Mouse (Mus musculus) embryonic facial prominence, embryonic 14.5 days (tissue): ENCODE data around the gene Gls. TPM values are rescaled to one million over a fixed set of nuclear protein-coding genes. Genes with fewer than 3 reads are reported as not detected.

Source experiments
- ATAC-seq: fragments of 200-750 bp; cut with Nextera tagmentation; 2 replicates; pipeline ENCODE4 v1.8.0; 2017; ENCODE audit warnings: low read depth, moderate number of reproducible peaks, moderate TSS enrichment
- DNase-seq: peaks from one replicate; pipeline ENCODE4 v3.0.0-alpha.2; 2015; ENCODE audit warnings: low spot score
- H3K27ac ChIP-seq: fragments of 300-500 bp; sonication (generic); replicated peaks from 2 replicates; pipeline ENCODE4 v1.5.1; 2014; ENCODE audit warnings: low read depth, mild to moderate bottlenecking, low read length, moderate library complexity
- H3K27me3 ChIP-seq: fragments of 300-500 bp; sonication (generic); replicated peaks from 2 replicates; pipeline ENCODE4 v1.6.1; 2014; ENCODE audit warnings: low read length; ENCODE audit not compliant: control insufficient read depth, insufficient read depth
- H3K36me3 ChIP-seq: fragments of 300-500 bp; sonication (generic); 2 replicates; pipeline ENCODE4 v1.6.1; 2014; ENCODE audit warnings: low read length, mixed read lengths; ENCODE audit not compliant: control insufficient read depth, insufficient read depth
- H3K4me1 ChIP-seq: fragments of 300-500 bp; sonication (generic); 2 replicates; pipeline ENCODE4 v1.6.1; 2014; ENCODE audit warnings: antibody characterized with exemption, low read length; ENCODE audit not compliant: control insufficient read depth, insufficient read depth
- H3K4me2 ChIP-seq: fragments of 300-500 bp; sonication (generic); 2 replicates; pipeline ENCODE4 v1.6.1; 2014; ENCODE audit warnings: low read depth, mild to moderate bottlenecking, low read length, moderate library complexity, mixed read lengths
- H3K4me3 ChIP-seq: fragments of 300-500 bp; sonication (generic); 2 replicates; pipeline ENCODE4 v1.5.1; 2014; ENCODE audit warnings: low read depth, mild to moderate bottlenecking, low read length
- H3K9ac ChIP-seq: fragments of 300-500 bp; sonication (generic); 2 replicates; pipeline ENCODE4 v1.6.1; 2014; ENCODE audit warnings: low read depth, mild to moderate bottlenecking, low read length, moderate library complexity, mixed read lengths
- H3K9me3 ChIP-seq: fragments of 300-500 bp; sonication (generic); 2 replicates; pipeline ENCODE4 v1.6.1; 2016; ENCODE audit warnings: low read length; ENCODE audit not compliant: control insufficient read depth
- WGBS: fragments of 180-500 bp; shearing (Covaris S2); extraction: QIAGEN DNeasy Blood & Tissue Kit; methylation state at CpG from one replicate; pipeline ENCODE4 v1.1.7; 2014; 5-methylcytosine and 5-hydroxymethylcytosine counted together
- polyA plus RNA-seq: library from polyadenylated mRNA; unstranded; fragments of >200 nt; fragmentation: Nextera tagmentation; extraction: Ambion mirVana; gene quantifications from 2 replicates; pipeline ENCODE4 v1.2.1, GENCODE M21; 2014

Gene Gls
- polyA plus RNA-seq, 1 experiment from 2014 or later: 39.1 TPM

- no peaks in the 10 kb centered on the region for H3K27me3 ChIP-seq
- H3K27ac ChIP-seq: no peak overlapping the region
- no peak for DNase-seq
- no peak for ATAC-seq
- no peaks in the 10 kb centered on the region for H3K9me3 ChIP-seq
- no peaks in the 10 kb centered on the region for H3K4me1 ChIP-seq
- H3K36me3 ChIP-seq: no peaks in the 10 kb centered on the region
- H3K9ac ChIP-seq: no peak overlapping the region
- WGBS: 58% methylated on average over 5 of the region's 5 CpGs
- no peak overlapping the region for H3K4me3 ChIP-seq
- H3K4me2 ChIP-seq: no peak overlapping the region
These were observed 57.7 kb downstream of the Gls start for GRCm38 (mm10) chr1:52175321-52175720.

DNA sequence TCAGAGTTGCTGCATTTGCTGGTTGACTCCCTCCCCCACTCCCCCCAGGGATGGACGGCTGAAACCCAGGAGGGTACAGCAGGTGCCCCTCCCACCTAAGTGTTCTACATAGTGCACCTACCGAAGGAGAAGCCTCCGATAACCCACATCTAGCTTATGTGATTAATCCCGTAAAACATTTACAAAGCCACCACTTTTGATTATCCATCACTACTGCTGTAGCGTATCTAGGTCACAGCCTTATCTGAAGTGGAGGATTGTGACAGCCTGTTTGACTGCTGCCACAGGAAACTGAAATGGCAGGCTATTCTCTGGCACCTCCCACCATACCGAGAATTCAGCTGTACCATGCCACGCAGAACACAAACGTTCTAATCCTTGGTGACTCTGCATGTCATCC lies 61.8 kb downstream of the Gls start:
- no peak overlapping the region for H3K4me3 ChIP-seq
- no peak overlapping the region for H3K27ac ChIP-seq
- H3K9me3 ChIP-seq: no peaks in the 10 kb centered on the region
- no peak overlapping the region for H3K4me2 ChIP-seq
- ATAC-seq: no peak
- no peaks in the 10 kb centered on the region for H3K36me3 ChIP-seq
- no peaks in the 10 kb centered on the region for H3K4me1 ChIP-seq
- 72% methylated on average over 8 of the region's 8 CpGs for WGBS
- H3K9ac ChIP-seq: no peak overlapping the region
- DNase-seq: no peak
- H3K27me3 ChIP-seq: no peaks in the 10 kb centered on the region

- ATAC-seq: no peak
- Histone ChIP-seq H3K4me3 (no peak overlapping the region), H3K9ac (no peak overlapping the region), H3K27me3 (no peaks in the 10 kb centered on the region), H3K4me2 (no peak overlapping the region), H3K4me1 (no peaks in the 10 kb centered on the region), H3K27ac (no peak overlapping the region), H3K36me3 (no peaks in the 10 kb centered on the region), H3K9me3 (no peaks in the 10 kb centered on the region)
- no peak for DNase-seq
- WGBS: 71% methylated on average over 7 of the region's 7 CpGs
These were observed 62.3 kb downstream of the Gls start for GRCm38 (mm10) chr1:52170747-52171146.

- Histone ChIP-seq H3K36me3 (no peaks in the 10 kb centered on the region), H3K4me2 (no peak overlapping the region), H3K9ac (no peak overlapping the region), H3K27ac (no peak overlapping the region), H3K9me3 (no peaks in the 10 kb centered on the region), H3K4me3 (no peak overlapping the region), H3K27me3 (no peaks in the 10 kb centered on the region), H3K4me1 (no peaks in the 10 kb centered on the region)
- ATAC-seq (0 out of 2 replicates have a peak, but pooled peaks have one; percentile 21), DNase-seq (peak; percentile 28)
- 13% methylated on average over 3 of the region's 3 CpGs for WGBS
These were observed 63.0 kb downstream of the Gls start for GRCm38 (mm10) chr1:52170057-52170456.

- WGBS: 70% methylated on average over 9 of the region's 14 CpGs
- DNase-seq (peak; percentile 27), ATAC-seq (no peak)
- Histone ChIP-seq H3K4me3 (no peak overlapping the region), H3K9me3 (no peaks in the 10 kb centered on the region), H3K9ac (no peak overlapping the region), H3K4me2 (no peak overlapping the region), H3K27me3 (no peaks in the 10 kb centered on the region), H3K36me3 (no peaks in the 10 kb centered on the region), H3K27ac (no peak overlapping the region), H3K4me1 (no peaks in the 10 kb centered on the region)
These were observed 66.3 kb downstream of the Gls start for GRCm38 (mm10) chr1:52166652-52167220.

DNA sequence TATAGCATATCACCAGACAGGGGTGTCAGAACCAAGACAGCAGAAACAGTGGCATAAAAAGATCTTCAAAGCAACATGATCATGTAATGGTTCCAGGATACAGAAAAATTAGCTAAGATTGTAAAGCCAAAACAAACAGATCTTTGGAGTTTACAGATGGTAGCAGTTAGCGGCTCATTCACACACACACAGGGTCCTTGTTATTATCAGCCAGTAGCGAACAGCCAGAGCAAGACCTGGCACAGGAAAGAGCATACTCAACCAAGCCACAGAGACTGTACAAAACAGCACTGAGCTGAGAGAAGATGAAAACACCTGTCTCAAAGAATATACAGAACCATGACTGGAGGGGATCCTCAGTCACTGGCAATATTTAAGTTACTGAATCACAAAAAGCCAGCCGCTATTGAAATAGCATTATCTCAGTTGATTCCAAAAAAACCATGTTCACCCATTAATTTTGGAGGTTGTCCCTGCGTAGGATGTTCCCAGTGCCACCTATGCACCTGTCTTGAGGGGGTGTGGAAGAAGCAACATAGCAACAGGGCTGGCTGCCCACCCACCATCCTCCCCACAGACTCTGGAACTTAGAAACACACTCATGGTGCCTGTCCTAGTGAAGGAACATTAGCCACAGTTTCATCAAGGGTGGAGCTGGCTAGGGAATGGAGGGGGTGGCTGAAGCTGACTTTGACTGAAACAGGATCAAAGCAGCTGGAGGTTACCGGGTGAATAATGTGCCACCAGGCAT lies 69.2 kb downstream of the Gls start:
- H3K36me3 ChIP-seq: peaks cover 8% of the 10 kb centered on the region; the same call in 1 of the 2 replicates
- H3K27ac ChIP-seq: no peak overlapping the region
- DNase-seq (no peak), ATAC-seq (no peak)
- WGBS: 76% methylated on average over 5 of the region's 5 CpGs
- H3K4me2 ChIP-seq: no peak overlapping the region
- H3K9me3 ChIP-seq: no peaks in the 10 kb centered on the region
- H3K9ac ChIP-seq: no peak overlapping the region
- no peaks in the 10 kb centered on the region for H3K27me3 ChIP-seq
- no peak overlapping the region for H3K4me3 ChIP-seq
- H3K4me1 ChIP-seq: no peaks in the 10 kb centered on the region

DNA sequence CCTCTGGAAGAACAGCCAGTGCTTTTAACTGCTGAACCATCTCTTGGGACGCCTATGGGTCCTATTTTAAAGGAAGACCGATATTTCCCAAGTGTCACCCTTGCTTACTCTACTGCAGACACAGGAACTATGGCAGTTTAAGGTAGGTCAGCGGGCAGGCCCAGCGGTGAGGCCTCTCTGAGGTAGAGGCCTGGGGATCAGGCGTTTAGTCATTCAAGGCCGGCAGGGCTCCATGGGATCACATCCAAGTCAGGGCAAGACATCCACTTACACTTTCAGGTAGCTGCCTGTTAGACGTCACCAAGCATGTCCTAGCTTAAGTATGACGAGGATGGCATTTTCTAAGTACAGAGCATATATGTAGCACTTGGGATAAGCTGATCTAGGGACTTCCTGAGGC lies 71.9 kb downstream of the Gls start:
- Histone ChIP-seq H3K9me3 (no peaks in the 10 kb centered on the region), H3K27me3 (no peaks in the 10 kb centered on the region), H3K9ac (no peak overlapping the region), H3K4me2 (no peak overlapping the region), H3K4me1 (no peaks in the 10 kb centered on the region), H3K36me3 (peaks cover 17% of the 10 kb centered on the region), H3K27ac (no peak overlapping the region), H3K4me3 (no peak overlapping the region)
- no peak for DNase-seq
- ATAC-seq: no peak
- 85% methylated on average over 8 of the region's 8 CpGs for WGBS

DNA sequence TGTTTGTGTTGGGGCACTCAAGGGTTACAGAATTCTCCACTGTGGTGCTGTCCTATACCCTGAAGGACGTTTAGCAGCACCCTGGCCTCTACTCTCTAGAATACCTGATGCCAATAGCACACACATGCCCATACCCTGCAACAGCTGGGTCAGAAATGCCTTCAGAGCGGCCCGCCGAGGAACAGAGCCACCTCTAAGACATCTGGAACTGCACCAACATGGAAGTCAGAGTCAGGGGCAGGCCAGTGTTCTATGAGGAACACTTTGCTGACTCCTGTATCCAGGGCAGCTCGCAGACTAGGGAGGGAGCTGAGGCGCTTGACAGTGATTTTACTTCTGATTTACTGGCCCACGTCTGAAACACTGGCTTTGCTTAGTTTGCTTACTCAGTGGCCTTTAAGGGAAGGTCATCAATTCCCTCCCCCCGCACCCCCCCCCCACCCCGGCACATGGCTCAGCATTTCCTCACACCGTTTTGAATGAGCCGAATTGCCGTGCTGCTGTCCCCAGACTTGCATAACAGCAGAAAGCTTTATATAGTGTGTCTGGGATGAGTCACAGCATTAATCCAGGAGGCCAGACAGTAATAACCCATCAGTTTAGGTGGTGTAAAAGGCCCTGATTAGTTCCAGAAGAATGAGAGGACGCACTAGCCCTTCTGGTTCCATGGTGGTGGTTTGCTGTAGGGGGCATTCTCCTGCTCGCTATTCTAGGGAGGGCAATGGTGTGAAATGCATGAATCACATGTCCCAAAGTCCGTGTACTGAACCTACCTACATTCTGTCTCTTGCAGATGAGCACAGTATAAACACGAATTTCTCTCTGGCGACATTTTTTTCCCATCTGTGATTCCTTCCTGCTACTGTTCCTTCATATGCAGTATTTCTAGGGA lies 74.3 kb downstream of the Gls start:
- Histone ChIP-seq H3K27ac (no peak overlapping the region), H3K9ac (no peak overlapping the region), H3K4me3 (no peak overlapping the region), H3K27me3 (no peaks in the 10 kb centered on the region), H3K9me3 (no peaks in the 10 kb centered on the region), H3K4me2 (no peak overlapping the region), H3K36me3 (peaks cover 24% of the 10 kb centered on the region), H3K4me1 (no peaks in the 10 kb centered on the region)
- no peak for DNase-seq
- 80% methylated on average over 17 of the region's 17 CpGs for WGBS
- no peak for ATAC-seq
